Mouse (Mus musculus): ENCODE measurements around the gene Xrn2.

DNA sequence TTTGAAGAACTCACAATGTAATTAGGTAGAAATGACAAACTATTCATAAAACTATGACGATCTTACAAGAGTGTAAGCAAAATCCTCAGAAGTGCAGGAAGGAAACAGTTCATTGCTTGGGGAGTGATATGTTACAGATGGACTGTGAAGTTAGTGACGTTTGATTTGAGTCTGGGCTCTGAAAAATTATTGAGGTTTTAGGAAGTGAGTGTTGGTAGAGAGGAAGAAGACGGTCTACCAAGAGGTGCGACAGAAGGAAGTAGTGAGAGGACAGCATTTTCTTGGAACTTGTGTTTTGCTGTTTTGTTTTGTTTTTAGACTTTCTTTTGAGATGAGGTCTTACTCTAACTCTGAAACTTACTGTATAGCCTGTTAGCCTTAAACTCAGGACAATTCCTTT, 10.8 kb downstream of the Xrn2 start:
- no peak for TF ChIP-seq CTCF (IDR thresholded peaks at IDR 0.05)
- TF ChIP-seq POLR2A (IDR thresholded peaks at IDR 0.05; ENCODE audit: insufficient read depth, low read depth, low read length), result no peak

Measured in heart, adult 2 months (tissue).